Mouse (Mus musculus): Measurements from ENCODE around the gene Ift172. TPM values are rescaled to one million over a fixed set of nuclear protein-coding genes. Genes with fewer than 3 reads are reported as not detected.

Ift172 gene
- polyA plus RNA-seq, 1 experiment: not detected

DNA sequence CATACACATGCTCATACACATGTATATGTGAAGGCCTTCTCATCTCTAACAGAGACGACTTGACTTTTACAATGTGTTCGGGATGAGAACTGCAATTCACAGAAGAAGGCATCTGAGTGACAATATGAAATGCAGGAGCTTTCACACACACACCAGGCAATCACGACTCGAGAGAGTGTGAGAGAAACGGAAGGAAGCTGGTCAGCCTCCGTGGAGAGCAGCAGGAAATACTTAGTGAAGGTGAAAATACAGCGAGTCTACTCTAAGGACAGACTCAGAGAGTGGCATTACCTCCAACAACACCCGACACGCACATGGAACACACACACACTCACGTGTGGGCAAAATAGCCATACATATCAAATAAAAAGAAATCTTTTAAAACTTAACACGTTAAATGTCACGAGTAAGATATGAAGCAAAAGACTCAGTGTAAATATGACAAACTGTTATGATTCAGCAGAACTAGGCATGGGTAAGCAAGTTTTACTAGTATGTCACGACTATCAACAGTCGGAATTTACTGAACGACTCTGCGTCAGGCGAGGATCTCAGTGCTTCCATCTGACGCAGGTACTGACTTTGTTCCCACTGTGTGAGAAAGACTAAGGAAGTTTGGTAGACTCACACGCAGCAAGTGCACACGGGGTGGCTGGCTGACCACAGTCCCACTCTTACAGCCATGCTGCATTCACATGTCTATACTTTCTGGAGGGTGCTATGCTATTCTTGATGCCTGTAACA, 11.5 kb downstream of the Ift172 start:
- Histone ChIP-seq H3K4me1 (ENCODE audit: control insufficient read depth, insufficient read depth, low read length) (no peaks in the 10 kb centered on the region; the same call in 1 of the 2 replicates), H3K4me3 (ENCODE audit: insufficient read depth, low read depth, low read length) (no peak overlapping the region), H3K27ac (ENCODE audit: insufficient read depth, low read depth, low read length) (no peak overlapping the region)
- TF ChIP-seq POLR2A (IDR thresholded peaks at IDR 0.05; ENCODE audit: insufficient read depth, low read depth, low read length) (no peak), CTCF (IDR thresholded peaks at IDR 0.05; ENCODE audit: insufficient read depth, low read depth, low read length) (no peak)
- 87% methylated on average over 20 of the region's 20 CpGs for WGBS

DNA sequence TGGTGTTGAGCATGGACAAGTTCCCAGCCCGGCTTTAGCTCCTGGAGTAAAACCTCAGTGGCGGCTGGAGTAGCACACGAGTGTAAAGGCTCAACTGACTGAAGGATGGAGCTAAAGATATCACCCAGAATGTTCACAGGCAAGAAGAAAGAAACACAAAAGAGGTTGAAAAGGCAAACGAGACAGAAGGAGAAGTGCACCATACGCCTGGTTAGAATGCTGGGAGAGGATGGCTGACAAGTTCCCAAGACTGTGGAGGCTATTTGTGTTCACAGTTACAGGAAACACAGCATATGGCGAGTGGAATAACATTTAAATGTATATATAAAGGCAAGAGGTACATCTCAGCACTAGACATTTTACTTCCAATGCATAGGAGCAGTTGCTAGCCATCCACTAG, 17.9 kb downstream of the Ift172 start:
- Histone ChIP-seq H3K4me1 (ENCODE audit: control insufficient read depth, insufficient read depth, low read length) (no peaks in the 10 kb centered on the region), H3K27ac (ENCODE audit: insufficient read depth, low read depth, low read length) (no peak overlapping the region), H3K4me3 (ENCODE audit: insufficient read depth, low read depth, low read length) (no peak overlapping the region)
- TF ChIP-seq CTCF (IDR thresholded peaks at IDR 0.05; ENCODE audit: insufficient read depth, low read depth, low read length) (no peak), POLR2A (IDR thresholded peaks at IDR 0.05; ENCODE audit: insufficient read depth, low read depth, low read length) (no peak)
- 91% methylated on average over 6 of the region's 6 CpGs for WGBS

DNA sequence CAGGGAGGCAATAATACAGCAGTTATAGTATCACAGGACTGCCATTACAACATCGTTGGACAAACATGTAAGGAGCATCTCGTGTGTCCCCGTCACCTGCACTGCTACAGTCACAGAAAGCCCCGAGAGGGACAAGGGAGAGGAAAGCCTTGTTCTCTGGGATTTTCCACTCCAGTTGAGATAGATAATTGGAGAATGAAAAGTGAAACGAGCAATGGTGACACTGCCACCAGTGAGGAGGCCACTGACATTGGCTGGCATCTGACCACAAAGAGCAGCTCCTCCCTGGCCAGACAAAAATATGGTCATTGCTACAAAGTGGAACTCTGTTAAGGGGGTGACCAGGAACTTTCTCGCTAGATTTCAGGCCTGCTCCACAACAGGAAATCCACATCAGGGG, 23.2 kb downstream of the Ift172 start:
- no peaks in the 10 kb centered on the region for H3K4me1 ChIP-seq (ENCODE audit: control insufficient read depth, insufficient read depth, low read length)
- 50% methylated on average over 6 of the region's 6 CpGs for WGBS
- no peak for TF ChIP-seq POLR2A (IDR thresholded peaks at IDR 0.05; ENCODE audit: insufficient read depth, low read depth, low read length)
- no peak for TF ChIP-seq CTCF (IDR thresholded peaks at IDR 0.05; ENCODE audit: insufficient read depth, low read depth, low read length)
- H3K27ac ChIP-seq (ENCODE audit: insufficient read depth, low read depth, low read length): no peak overlapping the region
- H3K4me3 ChIP-seq (ENCODE audit: insufficient read depth, low read depth, low read length): no peak overlapping the region

DNA sequence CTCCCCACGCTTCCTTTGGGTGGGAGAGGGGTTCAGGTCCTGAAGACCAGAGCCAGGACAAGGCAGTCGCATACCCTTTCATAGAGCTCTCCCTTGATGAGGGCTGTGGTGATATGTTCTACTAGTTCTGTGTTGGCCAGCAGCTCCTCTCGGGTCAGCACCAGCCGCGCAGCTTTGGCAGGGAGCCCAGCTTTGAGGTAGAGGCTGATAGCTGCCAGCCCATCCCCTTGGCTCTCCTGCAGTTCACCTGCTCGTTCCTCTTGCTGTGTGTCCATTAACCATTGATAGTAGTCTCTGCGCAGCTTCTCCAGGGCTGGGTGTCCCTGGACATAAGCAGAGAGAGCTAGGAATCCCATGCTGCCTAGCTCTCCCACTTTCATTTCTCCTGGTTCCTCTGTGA, 24.8 kb downstream of the Ift172 start:
- WGBS: 74% methylated on average over 7 of the region's 7 CpGs
- TF ChIP-seq CTCF (IDR thresholded peaks at IDR 0.05; ENCODE audit: insufficient read depth, low read depth, low read length) (no peak), POLR2A (IDR thresholded peaks at IDR 0.05; ENCODE audit: insufficient read depth, low read depth, low read length) (no peak)
- no peak overlapping the region for H3K27ac ChIP-seq (ENCODE audit: insufficient read depth, low read depth, low read length)
- no peaks in the 10 kb centered on the region for H3K4me1 ChIP-seq (ENCODE audit: control insufficient read depth, insufficient read depth, low read length)
- no peak overlapping the region for H3K4me3 ChIP-seq (ENCODE audit: insufficient read depth, low read depth, low read length)

DNA sequence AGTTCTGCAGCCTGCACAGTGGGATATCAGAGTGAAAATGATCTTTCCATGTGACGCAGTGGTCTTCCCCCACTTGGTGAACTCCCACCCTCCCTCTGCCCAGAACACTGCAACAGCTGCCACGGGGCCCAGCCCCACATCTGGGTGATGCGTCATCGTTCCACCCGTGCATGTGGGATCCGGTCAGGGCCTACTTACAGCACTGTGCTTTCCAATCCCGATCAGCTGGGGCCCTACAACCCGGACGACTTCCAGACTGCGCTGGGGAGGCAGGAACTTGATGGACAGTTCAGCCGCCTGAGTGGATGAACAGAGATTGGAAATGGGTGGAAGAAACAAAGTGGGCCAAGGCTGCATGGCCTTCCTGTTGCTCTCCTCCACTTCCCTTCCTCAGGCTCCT, 33.3 kb downstream of the Ift172 start:
- no peak for TF ChIP-seq CTCF (IDR thresholded peaks at IDR 0.05; ENCODE audit: insufficient read depth, low read depth, low read length)
- no peak for TF ChIP-seq POLR2A (IDR thresholded peaks at IDR 0.05; ENCODE audit: insufficient read depth, low read depth, low read length)
- Histone ChIP-seq H3K27ac (ENCODE audit: insufficient read depth, low read depth, low read length) (no peak overlapping the region), H3K4me1 (ENCODE audit: control insufficient read depth, insufficient read depth, low read length) (no peaks in the 10 kb centered on the region), H3K4me3 (ENCODE audit: insufficient read depth, low read depth, low read length) (no peak overlapping the region)
- 87% methylated on average over 11 of the region's 11 CpGs for WGBS

DNA sequence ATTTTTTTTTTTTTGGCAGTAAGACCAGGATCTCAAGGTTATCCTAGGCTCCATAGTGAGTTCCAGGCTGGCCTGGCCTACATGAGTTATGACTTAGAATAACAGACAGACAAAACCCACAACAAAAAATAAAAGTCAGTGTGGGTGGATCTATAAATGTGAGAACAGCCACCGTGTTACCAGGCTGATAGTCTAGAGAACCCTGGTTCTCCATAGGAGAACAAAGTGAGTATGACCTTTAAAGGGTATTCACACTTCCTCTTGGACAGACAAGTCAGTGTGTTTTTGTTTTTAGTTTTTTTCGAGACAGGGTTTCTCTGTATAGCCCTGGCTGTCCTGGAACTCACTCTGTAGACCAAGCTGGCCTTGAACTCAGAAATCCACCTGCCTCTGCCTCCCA, 34.9 kb downstream of the Ift172 start:
- Histone ChIP-seq H3K27ac (ENCODE audit: insufficient read depth, low read depth, low read length) (no peak overlapping the region), H3K4me1 (ENCODE audit: control insufficient read depth, insufficient read depth, low read length) (peaks cover 6% of the 10 kb centered on the region; the same call in 1 of the 2 replicates), H3K4me3 (ENCODE audit: insufficient read depth, low read depth, low read length) (no peak overlapping the region)
- TF ChIP-seq CTCF (IDR thresholded peaks at IDR 0.05; ENCODE audit: insufficient read depth, low read depth, low read length) (no peak), POLR2A (IDR thresholded peaks at IDR 0.05; ENCODE audit: insufficient read depth, low read depth, low read length) (no peak)
- WGBS: 39% methylated on average over 2 of the region's 2 CpGs

DNA sequence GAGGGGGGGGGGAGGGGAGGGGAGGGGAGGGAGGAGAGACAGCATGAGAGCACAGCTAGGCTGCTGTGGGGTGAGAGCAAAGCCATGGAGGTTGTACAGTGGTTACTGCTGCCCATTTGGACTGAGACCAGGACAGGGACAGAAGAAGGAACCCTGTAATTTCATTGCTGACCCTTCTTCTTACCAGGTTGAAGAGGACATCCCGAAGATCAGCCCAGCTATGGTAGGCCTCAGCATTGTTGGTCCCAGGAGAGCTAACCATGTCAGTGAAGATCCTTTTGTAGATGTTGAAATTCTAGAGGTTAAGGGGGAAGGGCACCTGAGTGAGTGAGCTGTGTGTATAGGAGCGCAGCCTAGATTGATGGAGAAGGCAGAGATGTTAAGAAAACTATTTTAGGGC, 35.5 kb downstream of the Ift172 start:
- Histone ChIP-seq H3K4me3 (ENCODE audit: insufficient read depth, low read depth, low read length) (no peak overlapping the region), H3K27ac (ENCODE audit: insufficient read depth, low read depth, low read length) (no peak overlapping the region), H3K4me1 (ENCODE audit: control insufficient read depth, insufficient read depth, low read length) (peaks cover 6% of the 10 kb centered on the region; the same call in 1 of the 2 replicates)
- TF ChIP-seq CTCF (IDR thresholded peaks at IDR 0.05; ENCODE audit: insufficient read depth, low read depth, low read length): no peak
- TF ChIP-seq POLR2A (IDR thresholded peaks at IDR 0.05; ENCODE audit: insufficient read depth, low read depth, low read length): no peak
- WGBS: 98% methylated on average over 2 of the region's 2 CpGs

DNA sequence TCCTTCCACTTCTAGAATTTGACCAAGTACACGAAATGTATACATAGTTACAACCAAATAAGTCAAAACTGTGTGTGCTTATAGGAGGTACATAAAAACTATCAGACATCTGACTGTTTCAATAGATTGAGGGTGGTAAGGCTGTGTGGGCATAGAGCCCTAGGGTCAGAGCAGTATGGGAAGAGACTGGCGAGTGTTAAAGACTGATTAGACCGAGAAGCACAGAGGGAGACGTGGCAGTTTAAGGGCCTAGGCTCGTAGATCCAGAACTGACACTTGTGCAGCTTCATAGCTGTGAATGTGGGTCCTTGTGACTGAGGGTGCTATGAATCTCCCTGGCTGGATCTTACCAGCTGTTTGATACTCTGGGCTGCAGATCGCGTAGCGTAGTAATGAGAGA, 36.0 kb downstream of the Ift172 start:
- 85% methylated on average over 8 of the region's 8 CpGs for WGBS

DNA sequence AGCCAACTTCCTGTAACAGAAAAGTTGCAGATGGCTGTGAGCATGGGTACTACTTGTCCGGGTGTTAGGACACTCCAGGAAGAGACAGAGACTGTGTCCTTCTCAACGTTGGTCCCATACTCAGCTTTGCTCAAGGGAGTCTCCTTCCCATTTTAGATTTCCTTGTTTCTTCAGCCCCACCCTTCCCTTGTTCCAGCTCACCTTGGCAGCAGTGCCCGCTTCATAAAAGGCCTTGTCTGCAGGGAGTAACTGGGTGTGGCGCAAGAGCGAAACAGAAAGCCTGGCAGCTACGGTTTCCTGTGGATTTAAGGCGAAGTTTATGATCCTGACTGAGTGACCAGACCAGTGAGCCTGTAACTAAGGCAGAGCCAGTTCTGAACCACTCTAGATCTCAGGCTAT, 36.5 kb downstream of the Ift172 start:
- WGBS: 85% methylated on average over 7 of the region's 7 CpGs
- H3K4me1 ChIP-seq (ENCODE audit: control insufficient read depth, insufficient read depth, low read length): peaks cover 6% of the 10 kb centered on the region; the same call in 1 of the 2 replicates
- no peak overlapping the region for H3K27ac ChIP-seq (ENCODE audit: insufficient read depth, low read depth, low read length)
- no peak for TF ChIP-seq CTCF (IDR thresholded peaks at IDR 0.05; ENCODE audit: insufficient read depth, low read depth, low read length)
- no peak for TF ChIP-seq POLR2A (IDR thresholded peaks at IDR 0.05; ENCODE audit: insufficient read depth, low read depth, low read length)
- no peak overlapping the region for H3K4me3 ChIP-seq (ENCODE audit: insufficient read depth, low read depth, low read length)

More for the DNA sequence above, 36.0 kb downstream of the Ift172 start:
- TF ChIP-seq POLR2A (IDR thresholded peaks at IDR 0.05; ENCODE audit: insufficient read depth, low read depth, low read length): no peak
- no peak for TF ChIP-seq CTCF (IDR thresholded peaks at IDR 0.05; ENCODE audit: insufficient read depth, low read depth, low read length)
- H3K27ac ChIP-seq (ENCODE audit: insufficient read depth, low read depth, low read length): no peak overlapping the region
- no peak overlapping the region for H3K4me3 ChIP-seq (ENCODE audit: insufficient read depth, low read depth, low read length)
- peaks cover 6% of the 10 kb centered on the region; the same call in 1 of the 2 replicates for H3K4me1 ChIP-seq (ENCODE audit: control insufficient read depth, insufficient read depth, low read length)

All from olfactory bulb, adult 2 months (tissue).